Mouse (Mus musculus) hindbrain, embryonic 12.5 days (tissue): Measurements from ENCODE around the gene Rhov. TPM values are rescaled to one million over a fixed set of nuclear protein-coding genes. Genes with fewer than 3 reads are reported as not detected.

Experiments used
- ATAC-seq: fragments of 200-750 bp; cut with Nextera tagmentation; 2 replicates; pipeline ENCODE4 v1.8.0; 2017; ENCODE audit warnings: moderate TSS enrichment; ENCODE audit not compliant: low FRiP score
- H3K27ac ChIP-seq: fragments of 300-500 bp; sonication (generic); 2 replicates; pipeline ENCODE4 v1.5.1; 2016; ENCODE audit warnings: mild to moderate bottlenecking
- H3K27me3 ChIP-seq: fragments of 300-500 bp; sonication (generic); 2 replicates; pipeline ENCODE4 v1.6.1; 2016; ENCODE audit warnings: mild to moderate bottlenecking
- H3K36me3 ChIP-seq: fragments of 300-500 bp; sonication (generic); 2 replicates; pipeline ENCODE4 v1.6.1; 2016; ENCODE audit warnings: mild to moderate bottlenecking
- H3K4me1 ChIP-seq: fragments of 300-500 bp; sonication (generic); 2 replicates; pipeline ENCODE4 v1.6.1; 2016
- H3K4me2 ChIP-seq: fragments of 300-500 bp; sonication (generic); replicated peaks from 2 replicates; pipeline ENCODE4 v1.6.1; 2016; ENCODE audit warnings: mild to moderate bottlenecking
- H3K4me3 ChIP-seq: fragments of 300-500 bp; sonication (generic); 2 replicates; pipeline ENCODE4 v1.5.1; 2016; ENCODE audit warnings: mild to moderate bottlenecking
- H3K9ac ChIP-seq: fragments of 300-500 bp; sonication (generic); 2 replicates; pipeline ENCODE4 v1.6.1; 2016; ENCODE audit warnings: mild to moderate bottlenecking, moderate library complexity
- H3K9me3 ChIP-seq: fragments of 300-500 bp; sonication (generic); replicated peaks from 2 replicates; pipeline ENCODE4 v1.6.1; 2016; ENCODE audit warnings: mild to moderate bottlenecking
- WGBS: fragments of 180-500 bp; shearing (Covaris S2); methylation state at CpG from one replicate; pipeline ENCODE4 v1.1.7; 2016; 5-methylcytosine and 5-hydroxymethylcytosine counted together
- polyA plus RNA-seq: library from polyadenylated mRNA; unstranded; fragments of >200 nt; fragmentation: Nextera tagmentation; extraction: Ambion mirVana; gene quantifications from 2 replicates; pipeline ENCODE4 v1.2.1, GENCODE M21; 2016

Gene Rhov
- polyA plus RNA-seq, 1 experiment from 2014 or later, result 5.8 TPM

DNA sequence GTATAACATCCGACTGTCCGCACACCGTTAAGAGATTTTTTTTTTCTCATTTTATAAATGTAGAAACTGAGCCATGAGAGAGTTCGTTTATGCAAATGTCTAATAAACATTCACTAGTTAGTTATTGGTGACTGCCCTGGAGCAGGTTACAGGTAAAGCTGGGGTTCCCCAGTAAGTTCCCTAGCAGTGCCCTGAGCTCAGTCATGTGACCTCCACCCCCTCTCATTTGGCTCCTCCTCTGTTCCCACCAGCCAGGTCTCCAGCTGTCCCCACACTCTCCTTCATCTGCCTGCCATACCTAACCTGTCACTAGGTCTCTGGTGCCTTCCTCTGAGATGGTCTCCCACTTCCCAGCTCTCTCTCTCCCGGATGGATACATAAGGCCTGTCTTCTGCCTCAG is 16.3 kb upstream of the Rhov start:
- Histone ChIP-seq H3K4me3 (no peak overlapping the region), H3K4me1 (peaks cover 16% of the 10 kb centered on the region), H3K9me3 (no peaks in the 10 kb centered on the region), H3K27me3 (no peaks in the 10 kb centered on the region), H3K9ac (no peak overlapping the region), H3K4me2 (no peak overlapping the region), H3K27ac (no peak overlapping the region), H3K36me3 (peaks cover 12% of the 10 kb centered on the region; the same call in 1 of the 2 replicates)
- ATAC-seq, result no peak
- WGBS, result 90% methylated on average over 5 of the region's 5 CpGs

DNA sequence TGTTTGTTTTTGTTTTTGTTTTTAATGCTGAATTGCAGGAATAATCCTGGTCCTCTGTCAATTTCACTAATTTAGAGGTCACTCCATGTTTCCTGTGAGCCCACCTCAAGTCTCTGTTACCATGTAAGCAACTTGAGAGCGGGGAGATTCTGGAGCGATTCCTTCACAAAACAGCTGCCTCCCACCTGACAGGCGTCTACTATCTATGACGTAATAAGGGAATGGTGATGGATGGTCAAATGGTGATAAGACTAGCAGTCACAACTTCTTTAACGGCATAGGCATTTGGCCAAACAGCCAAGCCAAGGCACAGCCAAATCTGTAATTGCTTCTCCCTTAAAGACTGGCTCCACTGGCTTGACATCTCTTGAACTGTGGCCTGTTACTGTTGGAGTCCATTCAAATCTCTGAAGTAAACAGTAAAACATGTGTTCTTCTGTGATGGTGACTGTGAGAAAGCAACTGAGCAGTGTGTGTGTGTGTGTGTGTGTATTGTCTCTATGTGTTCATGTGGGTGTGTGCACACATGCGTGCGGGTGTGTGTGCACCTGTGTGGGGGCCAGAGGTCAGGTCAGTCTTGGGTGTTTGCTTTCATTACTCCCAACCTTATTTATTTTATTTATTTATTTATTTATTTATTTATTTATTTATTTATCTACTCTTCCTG is 11.0 kb upstream of the Rhov start:
- Histone ChIP-seq H3K27me3 (no peaks in the 10 kb centered on the region), H3K4me1 (no peaks in the 10 kb centered on the region), H3K4me3 (no peak overlapping the region), H3K9me3 (no peaks in the 10 kb centered on the region), H3K27ac (no peak overlapping the region), H3K36me3 (no peaks in the 10 kb centered on the region), H3K4me2 (no peak overlapping the region), H3K9ac (no peak overlapping the region)
- 88% methylated on average over 7 of the region's 7 CpGs for WGBS
- no peak for ATAC-seq

GRCm38 (mm10) chr2:119277810-119278209 is 6.7 kb upstream of the Rhov start:
- 89% methylated on average over 23 of the region's 23 CpGs for WGBS
- no peak overlapping the region for H3K9ac ChIP-seq
- H3K4me3 ChIP-seq, result no peak overlapping the region
- no peak overlapping the region for H3K27ac ChIP-seq
- H3K36me3 ChIP-seq, result no peaks in the 10 kb centered on the region
- H3K9me3 ChIP-seq, result no peaks in the 10 kb centered on the region
- no peak overlapping the region for H3K4me2 ChIP-seq
- no peak for ATAC-seq
- H3K27me3 ChIP-seq, result no peaks in the 10 kb centered on the region
- H3K4me1 ChIP-seq, result no peaks in the 10 kb centered on the region

DNA sequence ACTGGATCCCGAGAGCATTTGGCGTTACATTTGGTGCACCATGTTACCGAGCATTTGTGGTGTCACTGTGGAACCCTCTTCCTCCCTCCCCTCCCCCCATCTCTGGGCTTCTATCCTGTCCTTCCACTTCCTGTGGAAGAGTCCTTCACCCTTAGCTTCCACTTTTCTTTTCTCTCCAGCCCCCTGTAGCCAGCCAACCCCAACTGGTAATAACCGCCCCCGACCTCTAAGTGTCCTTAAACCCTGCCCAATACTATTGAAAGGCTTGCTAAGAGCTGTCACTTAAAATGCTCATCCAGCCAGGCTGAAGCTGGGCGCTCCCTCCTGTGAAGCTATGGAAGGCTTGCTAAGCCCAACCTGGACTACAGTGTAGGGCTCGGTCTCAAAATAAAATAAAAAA is 5.9 kb upstream of the Rhov start:
- Histone ChIP-seq H3K27ac (no peak overlapping the region), H3K9ac (no peak overlapping the region), H3K4me2 (no peak overlapping the region), H3K27me3 (no peaks in the 10 kb centered on the region), H3K4me3 (no peak overlapping the region), H3K36me3 (no peaks in the 10 kb centered on the region), H3K9me3 (no peaks in the 10 kb centered on the region), H3K4me1 (no peaks in the 10 kb centered on the region)
- no peak for ATAC-seq
- WGBS, result 78% methylated on average over 7 of the region's 7 CpGs

DNA sequence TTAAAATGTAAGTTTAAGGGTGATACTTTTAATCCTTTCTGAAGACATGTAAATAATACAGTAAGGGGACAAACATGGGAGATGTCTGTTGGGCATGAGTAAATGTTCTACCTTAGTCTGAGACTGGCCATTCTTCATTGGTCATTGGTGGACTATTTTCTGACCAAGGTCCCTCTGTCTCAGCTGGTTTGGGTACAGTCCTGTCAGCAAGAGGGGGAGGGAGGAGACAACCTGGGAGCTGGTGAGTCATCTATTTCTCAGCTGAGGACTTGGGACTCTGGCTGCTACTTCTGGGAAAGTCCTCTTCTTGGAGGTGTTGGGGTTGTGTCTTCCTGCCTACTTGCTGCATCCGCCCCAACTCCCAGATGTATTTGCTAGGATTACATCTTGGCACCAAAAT is 3.1 kb upstream of the Rhov start:
- WGBS, result 85% methylated on average over 1 of the region's 1 CpGs
- no peak for ATAC-seq
- Histone ChIP-seq H3K4me2 (no peak overlapping the region), H3K9ac (no peak overlapping the region), H3K27ac (no peak overlapping the region), H3K27me3 (peaks cover 15% of the 10 kb centered on the region), H3K4me3 (no peak overlapping the region), H3K9me3 (no peaks in the 10 kb centered on the region), H3K4me1 (peaks cover 5% of the 10 kb centered on the region; the same call in 1 of the 2 replicates), H3K36me3 (no peaks in the 10 kb centered on the region)

GRCm38 (mm10) chr2:119270286-119270642 is 808 bp downstream of the Rhov start:
- Histone ChIP-seq H3K36me3 (no peaks in the 10 kb centered on the region), H3K9ac (peak overlapping the region; percentile 80; the same call in 1 of the 2 replicates), H3K4me3 (peak overlapping the region; percentile 66), H3K4me1 (peaks cover 5% of the 10 kb centered on the region; the same call in 1 of the 2 replicates), H3K4me2 (peak overlapping the region; percentile 95), H3K27me3 (peaks cover 30% of the 10 kb centered on the region), H3K9me3 (no peaks in the 10 kb centered on the region), H3K27ac (no peak overlapping the region)
- no peak for ATAC-seq
- 45% methylated on average over 9 of the region's 9 CpGs for WGBS

- peaks cover 17% of the 10 kb centered on the region for H3K27me3 ChIP-seq
- no peak overlapping the region for H3K9ac ChIP-seq
- H3K27ac ChIP-seq, result no peak overlapping the region
- ATAC-seq, result no peak
- 87% methylated on average over 5 of the region's 5 CpGs for WGBS
- no peaks in the 10 kb centered on the region for H3K9me3 ChIP-seq
- H3K4me2 ChIP-seq, result no peak overlapping the region
- H3K36me3 ChIP-seq, result no peaks in the 10 kb centered on the region
- H3K4me1 ChIP-seq, result no peaks in the 10 kb centered on the region
- no peak overlapping the region for H3K4me3 ChIP-seq
Measured at GRCm38 (mm10) chr2:119263813-119264212, 7.3 kb downstream of the Rhov start.

GRCm38 (mm10) chr2:119262978-119263377 is 8.1 kb downstream of the Rhov start:
- Histone ChIP-seq H3K36me3 (no peaks in the 10 kb centered on the region), H3K4me2 (no peak overlapping the region), H3K4me1 (no peaks in the 10 kb centered on the region), H3K27me3 (peaks cover 11% of the 10 kb centered on the region), H3K27ac (no peak overlapping the region), H3K4me3 (no peak overlapping the region), H3K9ac (no peak overlapping the region), H3K9me3 (no peaks in the 10 kb centered on the region)
- no peak for ATAC-seq
- WGBS, result 52% methylated on average over 8 of the region's 8 CpGs

DNA sequence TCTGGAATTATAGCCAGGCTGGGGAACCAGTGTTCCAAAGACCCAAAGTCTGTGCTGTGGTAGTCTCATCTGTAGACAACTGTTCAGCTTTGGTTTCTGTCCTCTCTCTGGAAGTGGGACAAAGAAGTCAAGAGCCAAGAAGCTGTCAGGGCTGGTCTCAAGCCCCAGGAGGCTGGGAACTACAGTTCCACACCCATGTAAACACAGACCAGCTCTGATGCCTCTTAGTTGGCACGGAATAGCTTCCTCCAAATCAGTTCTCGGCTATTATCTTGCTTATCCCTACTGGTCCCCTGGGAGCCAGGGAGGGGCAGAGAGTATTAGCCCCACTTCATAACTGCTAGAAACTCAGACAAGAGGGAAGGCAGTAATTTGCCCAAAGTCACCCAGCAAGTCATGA is 9.7 kb downstream of the Rhov start:
- no peaks in the 10 kb centered on the region for H3K4me1 ChIP-seq
- no peak overlapping the region for H3K9ac ChIP-seq
- no peak overlapping the region for H3K4me3 ChIP-seq
- H3K4me2 ChIP-seq, result no peak overlapping the region
- peaks cover 6% of the 10 kb centered on the region for H3K27me3 ChIP-seq
- H3K27ac ChIP-seq, result no peak overlapping the region
- ATAC-seq, result no peak
- no peaks in the 10 kb centered on the region for H3K36me3 ChIP-seq
- no peaks in the 10 kb centered on the region for H3K9me3 ChIP-seq
- 55% methylated on average over 2 of the region's 2 CpGs for WGBS

GRCm38 (mm10) chr2:119260518-119260917 is 10.6 kb downstream of the Rhov start:
- Histone ChIP-seq H3K4me1 (no peaks in the 10 kb centered on the region), H3K27ac (no peak overlapping the region), H3K36me3 (no peaks in the 10 kb centered on the region), H3K4me2 (no peak overlapping the region), H3K9ac (no peak overlapping the region), H3K4me3 (no peak overlapping the region), H3K27me3 (peaks cover 6% of the 10 kb centered on the region), H3K9me3 (no peaks in the 10 kb centered on the region)
- WGBS, result 60% methylated on average over 1 of the region's 1 CpGs
- no peak for ATAC-seq

DNA sequence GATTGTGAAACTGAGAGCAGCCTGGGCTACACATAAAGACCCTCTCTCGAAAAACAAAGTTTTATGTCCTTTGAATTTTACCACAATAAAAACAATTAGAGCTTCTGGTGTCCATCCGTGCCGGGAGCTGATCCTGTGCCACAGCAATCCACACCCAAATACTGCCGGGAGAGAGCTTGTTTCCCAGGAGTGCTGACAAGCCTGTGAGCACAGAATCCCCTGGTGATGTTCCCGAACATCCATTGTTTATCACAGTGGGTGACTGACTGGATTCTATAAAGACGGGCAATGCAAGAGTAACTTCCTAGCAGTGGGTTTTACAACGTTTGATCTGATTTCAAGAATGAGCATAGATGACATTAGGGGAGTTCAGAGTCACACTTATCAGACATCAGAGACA is 16.1 kb downstream of the Rhov start:
- H3K27ac ChIP-seq, result no peak overlapping the region
- H3K36me3 ChIP-seq, result no peaks in the 10 kb centered on the region
- H3K9ac ChIP-seq, result no peak overlapping the region
- 15% methylated on average over 7 of the region's 7 CpGs for WGBS
- no peaks in the 10 kb centered on the region for H3K4me1 ChIP-seq
- peaks cover 21% of the 10 kb centered on the region for H3K27me3 ChIP-seq
- no peak overlapping the region for H3K4me3 ChIP-seq
- no peaks in the 10 kb centered on the region for H3K9me3 ChIP-seq
- no peak for ATAC-seq
- H3K4me2 ChIP-seq, result no peak overlapping the region

DNA sequence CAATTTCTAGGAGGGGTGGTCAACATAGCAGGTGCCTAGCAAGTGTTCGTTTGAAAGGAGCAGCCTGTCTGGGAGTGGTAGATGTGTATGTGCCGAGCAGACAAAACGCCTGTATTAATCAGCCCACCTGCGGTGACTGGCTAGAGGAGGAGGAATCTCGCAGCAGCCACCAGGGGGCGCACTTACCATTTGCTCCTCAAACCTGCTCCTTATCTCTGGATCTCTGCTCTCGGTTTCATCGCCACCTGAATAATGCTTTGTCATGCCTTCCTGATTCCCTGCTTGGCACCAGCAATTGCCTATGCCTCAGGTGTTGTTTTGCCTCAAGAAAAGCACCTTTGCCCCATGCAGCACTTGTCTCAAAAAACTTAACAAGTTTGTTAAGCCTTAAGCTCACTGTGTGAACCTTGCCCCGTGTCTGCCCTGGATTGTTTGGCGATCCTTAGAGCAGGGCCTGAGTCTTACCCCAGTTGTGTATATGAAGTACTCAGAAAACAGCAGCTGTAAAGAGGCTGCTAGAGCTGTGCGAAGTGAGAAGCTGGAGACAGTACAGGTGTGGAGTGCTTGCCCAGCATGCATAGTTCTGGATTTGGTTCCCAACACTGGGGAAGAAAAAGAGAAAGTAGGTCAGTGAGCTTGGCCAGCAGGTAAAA is 20.1 kb downstream of the Rhov start:
- no peak overlapping the region for H3K4me3 ChIP-seq
- WGBS, result 17% methylated on average over 11 of the region's 11 CpGs
- H3K27me3 ChIP-seq, result peaks cover 22% of the 10 kb centered on the region

GRCm38 (mm10) chr2:119250377-119250776 is 20.7 kb downstream of the Rhov start:
- Histone ChIP-seq H3K27ac (no peak overlapping the region), H3K4me2 (no peak overlapping the region), H3K4me1 (no peaks in the 10 kb centered on the region), H3K27me3 (peaks cover 20% of the 10 kb centered on the region), H3K4me3 (no peak overlapping the region), H3K9me3 (no peaks in the 10 kb centered on the region), H3K9ac (no peak overlapping the region), H3K36me3 (no peaks in the 10 kb centered on the region)
- 62% methylated on average over 5 of the region's 5 CpGs for WGBS
- ATAC-seq, result no peak

More for the DNA sequence above, 20.1 kb downstream of the Rhov start:
- Histone ChIP-seq H3K36me3 (no peaks in the 10 kb centered on the region), H3K4me2 (peak overlapping the region; percentile 11; the same call in 1 of the 2 replicates), H3K9me3 (no peaks in the 10 kb centered on the region), H3K9ac (no peak overlapping the region), H3K27ac (no peak overlapping the region), H3K4me1 (no peaks in the 10 kb centered on the region)
- peak; percentile 43; the same call in 1 of the 2 replicates for ATAC-seq
